Mouse (Mus musculus) hindbrain, embryonic 12.5 days (tissue): ENCODE results near the gene Tmtc1. TPM values are rescaled to one million over a fixed set of nuclear protein-coding genes. Genes with fewer than 3 reads are reported as not detected.
A peak's percentile ranks its signal among the peaks of the same experiment; 100 is the strongest.

Source experiments
- ATAC-seq: fragments of 200-750 bp; cut with Nextera tagmentation; 2 replicates; pipeline ENCODE4 v1.8.0; 2017; ENCODE audit warnings: moderate TSS enrichment; ENCODE audit not compliant: low FRiP score
- H3K27ac ChIP-seq: fragments of 300-500 bp; sonication (generic); 2 replicates; pipeline ENCODE4 v1.5.1; 2016; ENCODE audit warnings: mild to moderate bottlenecking
- H3K27me3 ChIP-seq: fragments of 300-500 bp; sonication (generic); 2 replicates; pipeline ENCODE4 v1.6.1; 2016; ENCODE audit warnings: mild to moderate bottlenecking
- H3K36me3 ChIP-seq: fragments of 300-500 bp; sonication (generic); 2 replicates; pipeline ENCODE4 v1.6.1; 2016; ENCODE audit warnings: mild to moderate bottlenecking
- H3K4me1 ChIP-seq: fragments of 300-500 bp; sonication (generic); 2 replicates; pipeline ENCODE4 v1.6.1; 2016
- H3K4me2 ChIP-seq: fragments of 300-500 bp; sonication (generic); replicated peaks from 2 replicates; pipeline ENCODE4 v1.6.1; 2016; ENCODE audit warnings: mild to moderate bottlenecking
- H3K4me3 ChIP-seq: fragments of 300-500 bp; sonication (generic); 2 replicates; pipeline ENCODE4 v1.5.1; 2016; ENCODE audit warnings: mild to moderate bottlenecking
- H3K9ac ChIP-seq: fragments of 300-500 bp; sonication (generic); 2 replicates; pipeline ENCODE4 v1.6.1; 2016; ENCODE audit warnings: mild to moderate bottlenecking, moderate library complexity
- H3K9me3 ChIP-seq: fragments of 300-500 bp; sonication (generic); replicated peaks from 2 replicates; pipeline ENCODE4 v1.6.1; 2016; ENCODE audit warnings: mild to moderate bottlenecking
- WGBS: fragments of 180-500 bp; shearing (Covaris S2); methylation state at CpG from one replicate; pipeline ENCODE4 v1.1.7; 2016; 5-methylcytosine and 5-hydroxymethylcytosine counted together
- polyA plus RNA-seq: library from polyadenylated mRNA; unstranded; fragments of >200 nt; fragmentation: Nextera tagmentation; extraction: Ambion mirVana; gene quantifications from 2 replicates; pipeline ENCODE4 v1.2.1, GENCODE M21; 2016

The Tmtc1 gene
- 2.0 and 3.0 TPM in 2 replicates for polyA plus RNA-seq

- ATAC-seq, result peak; percentile 84
- under 1% methylated on average over 98 of the region's 99 CpGs for WGBS
- peak within 1 kb of the TSS; percentile 72 for H3K4me3 ChIP-seq
- peak within 1 kb of the TSS; percentile 95 for H3K4me2 ChIP-seq
- H3K27me3 ChIP-seq, result peaks cover 54% of the 10 kb centered on the region
- 0 out of 2 replicates have a peak, but pooled peaks cover 3% of the 10 kb centered on the region for H3K9me3 ChIP-seq
- no peaks in the 10 kb centered on the region for H3K36me3 ChIP-seq
- peaks cover 19% of the 10 kb centered on the region for H3K4me1 ChIP-seq
- peak within 1 kb of the TSS; percentile 64 for H3K27ac ChIP-seq
- peak within 1 kb of the TSS; percentile 71 for H3K9ac ChIP-seq
Observed at GRCm38 (mm10) chr6:148443726-148444701, at the start of gene Tmtc1. Tmtc1 (minus strand) TSS chr6:148444389.

GRCm38 (mm10) chr6:148491849-148492248 is 47.7 kb upstream of the Tmtc1 start:
- Histone ChIP-seq H3K4me2 (no peak overlapping the region), H3K27ac (no peak overlapping the region), H3K4me3 (no peak overlapping the region), H3K4me1 (no peaks in the 10 kb centered on the region), H3K9ac (no peak overlapping the region), H3K9me3 (no peaks in the 10 kb centered on the region), H3K36me3 (no peaks in the 10 kb centered on the region), H3K27me3 (no peaks in the 10 kb centered on the region)
- WGBS, result 89% methylated on average over 5 of the region's 5 CpGs
- no peak for ATAC-seq

- ATAC-seq, result no peak
- 75% methylated on average over 3 of the region's 3 CpGs for WGBS
- no peak overlapping the region for H3K4me2 ChIP-seq
- no peaks in the 10 kb centered on the region for H3K27me3 ChIP-seq
- H3K4me3 ChIP-seq, result no peak overlapping the region
- H3K36me3 ChIP-seq, result no peaks in the 10 kb centered on the region
- H3K27ac ChIP-seq, result no peak overlapping the region
- H3K9ac ChIP-seq, result no peak overlapping the region
- H3K4me1 ChIP-seq, result no peaks in the 10 kb centered on the region
- no peaks in the 10 kb centered on the region for H3K9me3 ChIP-seq
Observed at GRCm38 (mm10) chr6:148486756-148487155, 42.6 kb upstream of the Tmtc1 start.

- no peak overlapping the region for H3K27ac ChIP-seq
- no peak for ATAC-seq
- no peaks in the 10 kb centered on the region for H3K4me1 ChIP-seq
- H3K9ac ChIP-seq, result no peak overlapping the region
- H3K27me3 ChIP-seq, result no peaks in the 10 kb centered on the region
- no peak overlapping the region for H3K4me2 ChIP-seq
- H3K9me3 ChIP-seq, result no peaks in the 10 kb centered on the region
- no peak overlapping the region for H3K4me3 ChIP-seq
- no peaks in the 10 kb centered on the region for H3K36me3 ChIP-seq
Observed at GRCm38 (mm10) chr6:148481894-148482293, 37.7 kb upstream of the Tmtc1 start.

- Histone ChIP-seq H3K4me3 (no peak overlapping the region), H3K9me3 (no peaks in the 10 kb centered on the region), H3K36me3 (no peaks in the 10 kb centered on the region), H3K27ac (no peak overlapping the region), H3K27me3 (no peaks in the 10 kb centered on the region), H3K9ac (no peak overlapping the region), H3K4me2 (no peak overlapping the region), H3K4me1 (no peaks in the 10 kb centered on the region)
- ATAC-seq, result 0 out of 2 replicates have a peak, but pooled peaks have one; percentile 32
- 50% methylated on average over 2 of the region's 2 CpGs for WGBS
Observed at GRCm38 (mm10) chr6:148479671-148480237, 35.6 kb upstream of the Tmtc1 start.

- ATAC-seq, result no peak
- no peak overlapping the region for H3K27ac ChIP-seq
- no peak overlapping the region for H3K9ac ChIP-seq
- H3K9me3 ChIP-seq, result no peaks in the 10 kb centered on the region
- 79% methylated on average over 6 of the region's 6 CpGs for WGBS
- no peaks in the 10 kb centered on the region for H3K36me3 ChIP-seq
- no peaks in the 10 kb centered on the region for H3K27me3 ChIP-seq
- H3K4me2 ChIP-seq, result no peak overlapping the region
- H3K4me1 ChIP-seq, result no peaks in the 10 kb centered on the region
- H3K4me3 ChIP-seq, result no peak overlapping the region
Observed at GRCm38 (mm10) chr6:148478350-148478749, 34.2 kb upstream of the Tmtc1 start.

GRCm38 (mm10) chr6:148472289-148472688 is 28.1 kb upstream of the Tmtc1 start:
- Histone ChIP-seq H3K27ac (no peak overlapping the region), H3K4me3 (no peak overlapping the region), H3K9me3 (no peaks in the 10 kb centered on the region), H3K27me3 (no peaks in the 10 kb centered on the region), H3K4me2 (no peak overlapping the region), H3K9ac (no peak overlapping the region), H3K4me1 (peaks cover 3% of the 10 kb centered on the region), H3K36me3 (no peaks in the 10 kb centered on the region)
- 95% methylated on average over 3 of the region's 3 CpGs for whole genome bisulfite sequencing
- no peak for ATAC-seq

- H3K9ac ChIP-seq, result no peak overlapping the region
- H3K36me3 ChIP-seq, result no peaks in the 10 kb centered on the region
- H3K27me3 ChIP-seq, result no peaks in the 10 kb centered on the region
- H3K27ac ChIP-seq, result no peak overlapping the region
- H3K4me3 ChIP-seq, result no peak overlapping the region
- no peak overlapping the region for H3K4me2 ChIP-seq
- H3K4me1 ChIP-seq, result peaks cover 5% of the 10 kb centered on the region
- WGBS, result 60% methylated on average over 2 of the region's 2 CpGs
- no peak for ATAC-seq
- no peaks in the 10 kb centered on the region for H3K9me3 ChIP-seq
Observed at GRCm38 (mm10) chr6:148467924-148468389, 23.8 kb upstream of the Tmtc1 start.

- no peak overlapping the region for H3K9ac ChIP-seq
- peaks cover 5% of the 10 kb centered on the region for H3K4me1 ChIP-seq
- no peaks in the 10 kb centered on the region for H3K36me3 ChIP-seq
- peak; percentile 74 for ATAC-seq
- 0 out of 2 replicates have a peak overlapping the region, but pooled peaks have one; percentile 17 for H3K27ac ChIP-seq
- no peaks in the 10 kb centered on the region for H3K27me3 ChIP-seq
- H3K9me3 ChIP-seq, result no peaks in the 10 kb centered on the region
- no peak overlapping the region for H3K4me3 ChIP-seq
- no peak overlapping the region for H3K4me2 ChIP-seq
- WGBS, result 34% methylated on average over 3 of the region's 3 CpGs
Observed at GRCm38 (mm10) chr6:148467170-148467921, 23.2 kb upstream of the Tmtc1 start.

- H3K27ac ChIP-seq, result no peak overlapping the region
- H3K4me3 ChIP-seq, result no peak overlapping the region
- H3K36me3 ChIP-seq, result no peaks in the 10 kb centered on the region
- no peak overlapping the region for H3K9ac ChIP-seq
- no peak for ATAC-seq
- H3K27me3 ChIP-seq, result no peaks in the 10 kb centered on the region
- H3K4me2 ChIP-seq, result no peak overlapping the region
- no peaks in the 10 kb centered on the region; the same call in 1 of the 2 replicates for H3K9me3 ChIP-seq
- H3K4me1 ChIP-seq, result no peaks in the 10 kb centered on the region
- 73% methylated on average over 3 of the region's 3 CpGs for WGBS
Observed at GRCm38 (mm10) chr6:148459636-148460035, 15.4 kb upstream of the Tmtc1 start.

GRCm38 (mm10) chr6:148455470-148455869 is 11.3 kb upstream of the Tmtc1 start:
- no peak overlapping the region for H3K4me2 ChIP-seq
- WGBS, result 67% methylated on average over 4 of the region's 4 CpGs
- ATAC-seq, result no peak
- H3K27ac ChIP-seq, result no peak overlapping the region
- H3K4me3 ChIP-seq, result no peak overlapping the region
- no peaks in the 10 kb centered on the region for H3K27me3 ChIP-seq
- H3K9ac ChIP-seq, result no peak overlapping the region
- no peaks in the 10 kb centered on the region; the same call in 1 of the 2 replicates for H3K9me3 ChIP-seq
- H3K36me3 ChIP-seq, result no peaks in the 10 kb centered on the region
- no peaks in the 10 kb centered on the region for H3K4me1 ChIP-seq

GRCm38 (mm10) chr6:148454740-148455139 is 10.6 kb upstream of the Tmtc1 start:
- no peaks in the 10 kb centered on the region for H3K36me3 ChIP-seq
- no peak overlapping the region for H3K4me3 ChIP-seq
- WGBS, result 77% methylated on average over 2 of the region's 2 CpGs
- H3K27ac ChIP-seq, result no peak overlapping the region
- H3K27me3 ChIP-seq, result no peaks in the 10 kb centered on the region
- no peak overlapping the region for H3K4me2 ChIP-seq
- H3K9me3 ChIP-seq, result no peaks in the 10 kb centered on the region; the same call in 1 of the 2 replicates
- no peaks in the 10 kb centered on the region for H3K4me1 ChIP-seq
- ATAC-seq, result no peak
- H3K9ac ChIP-seq, result no peak overlapping the region
